Mouse (Mus musculus) MEL (cell line): ENCODE measurements around the gene Zfp609. TPM values are rescaled to one million over a fixed set of nuclear protein-coding genes. Genes with fewer than 3 reads are reported as not detected.

Experiments used
- DNase-seq: peaks from one replicate; pipeline ENCODE4 v3.0.0; 2011; ENCODE audit warnings: low read depth, low spot score
- H3K27ac ChIP-seq: 2 replicates; pipeline ENCODE4 v1.5.1; 2012; ENCODE audit warnings: low read depth, mild to moderate bottlenecking, control low read depth, low read length, moderate library complexity; ENCODE audit not compliant: control insufficient read depth
- H3K27me3 ChIP-seq, 2 experiments: fragments of 150-350 bp in 1 of 2; sonication (generic) in 1 of 2; 2 replicates each; pipeline ENCODE4 v1.6.1; 2012; ENCODE audit warnings: low read length in 2 of 2, mild to moderate bottlenecking in 2 of 2, improper control_type of control experiment in 1 of 2, moderate library complexity in 1 of 2; ENCODE audit not compliant: insufficient read depth in 2 of 2, control insufficient read depth in 1 of 2
- H3K36me3 ChIP-seq, 2 experiments: 2 replicates each; pipeline ENCODE4 v1.6.1; 2012 to 2014; ENCODE audit warnings: low read length in 2 of 2, improper control_type of control experiment in 1 of 2, inconsistent platforms in 1 of 2, mild to moderate bottlenecking in 1 of 2; ENCODE audit not compliant: insufficient read depth in 2 of 2, control insufficient read depth in 1 of 2
- H3K4me1 ChIP-seq, 2 experiments: fragments of 150-350 bp in 1 of 2; sonication (generic) in 1 of 2; 2 replicates each; pipeline ENCODE4 v1.6.1; 2012; ENCODE audit warnings: low read length in 2 of 2, improper control_type of control experiment in 1 of 2, mild to moderate bottlenecking in 1 of 2; ENCODE audit not compliant: insufficient read depth in 2 of 2, control insufficient read depth in 1 of 2
- H3K4me3 ChIP-seq, 2 experiments: fragments of 150-350 bp in 1 of 2; sonication (generic) in 1 of 2; 2 replicates each; pipeline ENCODE4 v1.5.1; 2012; ENCODE audit warnings: low read depth in 2 of 2, low read length in 2 of 2, mild to moderate bottlenecking in 2 of 2, moderate library complexity in 2 of 2, control low read depth in 1 of 2, improper control_type of control experiment in 1 of 2; ENCODE audit not compliant: control insufficient read depth in 1 of 2, insufficient read depth in 1 of 2
- H3K79me2 ChIP-seq: 2 replicates; pipeline ENCODE4 v1.6.1; 2012; ENCODE audit warnings: mild to moderate bottlenecking, low read length, moderate library complexity; ENCODE audit not compliant: control insufficient read depth, poor library complexity, insufficient read depth
- H3K9ac ChIP-seq: 2 replicates; pipeline ENCODE4 v1.6.1; 2012; ENCODE audit warnings: low read depth, mild to moderate bottlenecking, control low read depth, low read length, moderate library complexity; ENCODE audit not compliant: control insufficient read depth, poor library complexity, severe bottlenecking
- H3K9me3 ChIP-seq: fragments of 150-350 bp; sonication (generic); replicated peaks from 2 replicates; pipeline ENCODE4 v1.6.1; 2012; ENCODE audit warnings: mild to moderate bottlenecking, low read length, improper control_type of control experiment, moderate library complexity; ENCODE audit not compliant: insufficient read depth
- BHLHE40 ChIP-seq: IDR thresholded peaks from 2 replicates; pipeline ENCODE4 v1.6.1; 2012; ENCODE audit warnings: low read depth, mild to moderate bottlenecking, inconsistent platforms, low read length, improper control_type of control experiment, borderline replicate concordance
- CHD1 ChIP-seq: IDR thresholded peaks from 2 replicates; pipeline ENCODE4 v1.6.1; 2012; ENCODE audit warnings: low read depth, mild to moderate bottlenecking, inconsistent platforms, low read length, improper control_type of control experiment
- CHD2 ChIP-seq: IDR thresholded peaks from 2 replicates; pipeline ENCODE4 v1.6.1; 2011; ENCODE audit warnings: low read length, improper control_type of control experiment
- CTCF ChIP-seq, 3 experiments: IDR thresholded peaks in 2 of 3; conservative IDR thresholded peaks in 1 of 3; 2 replicates each; pipeline ENCODE4 v1.5.1; 2011 to 2012; ENCODE audit warnings: low read length in 3 of 3, low read depth in 2 of 3, mild to moderate bottlenecking in 2 of 3, improper control_type of control experiment in 1 of 3, inconsistent platforms in 1 of 3, mixed read lengths in 1 of 3, moderate library complexity in 1 of 3; ENCODE audit not compliant: control insufficient read depth in 1 of 3, insufficient read depth in 1 of 3, poor library complexity in 1 of 3, severe bottlenecking in 1 of 3
- E2F4 ChIP-seq: IDR thresholded peaks from 2 replicates; pipeline ENCODE4 v1.6.1; 2011; ENCODE audit warnings: low read depth, low read length, improper control_type of control experiment, borderline replicate concordance
- ELF1 ChIP-seq: IDR thresholded peaks from 2 replicates; pipeline ENCODE4 v1.6.1; 2014; ENCODE audit warnings: low read depth, mild to moderate bottlenecking, inconsistent platforms, low read length, improper control_type of control experiment, moderate library complexity
- EP300 ChIP-seq, 2 experiments: IDR thresholded peaks; 2 replicates each; pipeline ENCODE4 v1.6.1; 2011; ENCODE audit warnings: improper control_type of control experiment in 2 of 2, low read length in 2 of 2, low read depth in 1 of 2, mild to moderate bottlenecking in 1 of 2
- ETS1 ChIP-seq: IDR thresholded peaks from 2 replicates; pipeline ENCODE4 v1.6.1; 2012; ENCODE audit warnings: low read depth, mild to moderate bottlenecking, inconsistent platforms, low read length, improper control_type of control experiment, moderate library complexity
- GATA1 ChIP-seq: IDR thresholded peaks from 2 replicates; pipeline ENCODE4 v1.6.1; 2011; ENCODE audit warnings: low read depth, low read length, improper control_type of control experiment
- HCFC1 ChIP-seq: IDR thresholded peaks from 2 replicates; pipeline ENCODE4 v1.6.1; 2012; ENCODE audit warnings: low read depth, mild to moderate bottlenecking, inconsistent platforms, low read length, improper control_type of control experiment, moderate library complexity
- JUND ChIP-seq: IDR thresholded peaks from 2 replicates; pipeline ENCODE4 v1.6.1; 2011; ENCODE audit warnings: low read depth, mild to moderate bottlenecking, improper control_type of control experiment, low read length
- MAFK ChIP-seq: IDR thresholded peaks from 2 replicates; pipeline ENCODE4 v1.6.1; 2011; ENCODE audit warnings: low read depth, mild to moderate bottlenecking, low read length, improper control_type of control experiment, borderline replicate concordance
- MAZ ChIP-seq: IDR thresholded peaks from 2 replicates; pipeline ENCODE4 v1.6.1; 2012; ENCODE audit warnings: low read depth, mild to moderate bottlenecking, inconsistent platforms, low read length, improper control_type of control experiment
- MXI1 ChIP-seq: IDR thresholded peaks from 2 replicates; pipeline ENCODE4 v1.6.1; 2011; ENCODE audit warnings: mild to moderate bottlenecking, low read depth, low read length, improper control_type of control experiment
- MYB ChIP-seq: IDR thresholded peaks from 2 replicates; pipeline ENCODE4 v1.6.1; 2011; ENCODE audit warnings: mild to moderate bottlenecking, low read depth, low read length, improper control_type of control experiment
- MYC ChIP-seq: IDR thresholded peaks from 2 replicates; pipeline ENCODE4 v1.6.1; 2011; ENCODE audit warnings: low read depth, mild to moderate bottlenecking, low read length, improper control_type of control experiment, moderate library complexity
- NRF1 ChIP-seq: IDR thresholded peaks from 2 replicates; pipeline ENCODE4 v1.6.1; 2014; ENCODE audit warnings: low read depth, mild to moderate bottlenecking, inconsistent platforms, low read length, improper control_type of control experiment, moderate library complexity; ENCODE audit not compliant: poor library complexity, insufficient read depth, severe bottlenecking
- POLR2AphosphoS2 ChIP-seq: IDR thresholded peaks from 2 replicates; pipeline ENCODE4 v1.6.1; 2011; ENCODE audit warnings: low read length, improper control_type of control experiment
- POLR2AphosphoS5 ChIP-seq: IDR thresholded peaks from 2 replicates; pipeline ENCODE4 v1.6.1; 2012; ENCODE audit warnings: low read depth, borderline replicate concordance, mild to moderate bottlenecking, inconsistent platforms, low read length, moderate library complexity, mixed read lengths
- RAD21 ChIP-seq: IDR thresholded peaks from 2 replicates; pipeline ENCODE4 v1.6.1; 2011; ENCODE audit warnings: mild to moderate bottlenecking, low read depth, low read length, improper control_type of control experiment
- RCOR1 ChIP-seq: IDR thresholded peaks from 2 replicates; pipeline ENCODE4 v1.6.1; 2012; ENCODE audit warnings: low read depth, mild to moderate bottlenecking, inconsistent platforms, low read length, improper control_type of control experiment
- SIN3A ChIP-seq: IDR thresholded peaks from 2 replicates; pipeline ENCODE4 v1.6.1; 2012; ENCODE audit warnings: low read length, improper control_type of control experiment, inconsistent platforms
- SMC3 ChIP-seq: IDR thresholded peaks from 2 replicates; pipeline ENCODE4 v1.6.1; 2011; ENCODE audit warnings: low read depth, low read length, improper control_type of control experiment
- TCF12 ChIP-seq: IDR thresholded peaks from 2 replicates; pipeline ENCODE4 v1.6.1; 2014; ENCODE audit warnings: low read depth, mild to moderate bottlenecking, inconsistent platforms, low read length, improper control_type of control experiment, moderate library complexity
- USF1 ChIP-seq: IDR thresholded peaks from 2 replicates; pipeline ENCODE4 v1.6.1; 2014; ENCODE audit warnings: low read depth, mild to moderate bottlenecking, inconsistent platforms, low read length, improper control_type of control experiment, moderate library complexity
- ZC3H11A ChIP-seq: IDR thresholded peaks from 2 replicates; pipeline ENCODE4 v1.6.1; 2012; ENCODE audit warnings: low read depth, mild to moderate bottlenecking, inconsistent platforms, low read length, improper control_type of control experiment
- ZMIZ1 ChIP-seq: IDR thresholded peaks from 2 replicates; pipeline ENCODE4 v1.6.1; 2012; ENCODE audit warnings: low read depth, mild to moderate bottlenecking, inconsistent platforms, low read length, improper control_type of control experiment, moderate library complexity
- ZNF384 ChIP-seq: IDR thresholded peaks from 2 replicates; pipeline ENCODE4 v1.6.1; 2012; ENCODE audit warnings: low read depth, mild to moderate bottlenecking, inconsistent platforms, low read length, improper control_type of control experiment
- polyA plus RNA-seq, 2 experiments: library from polyadenylated mRNA; stranded (reverse) in 1 of 2; unstranded in 1 of 2; fragments of >175 nt in 1 of 2; fragments of >200 nt in 1 of 2; gene quantifications; 2 replicates each; pipeline versions ENCODE4 v1.2.1 to v1.2.4; 2012; ENCODE audit warnings: low replicate concordance in 2 of 2, low read depth in 1 of 2; ENCODE audit not compliant: insufficient read length in 2 of 2, insufficient read depth in 1 of 2, missing spikeins in 1 of 2
- total RNA-seq: library from RNA; depleted of rRNA; stranded (reverse); fragments of 300-350 nt; gene quantifications from 2 replicates; pipeline ENCODE4 v1.2.3, GENCODE M21; 2012

The Zfp609 gene
- total and polyA plus RNA-seq, 3 experiments, result 2.9 to 26.5 TPM; not detected in 1

DNA sequence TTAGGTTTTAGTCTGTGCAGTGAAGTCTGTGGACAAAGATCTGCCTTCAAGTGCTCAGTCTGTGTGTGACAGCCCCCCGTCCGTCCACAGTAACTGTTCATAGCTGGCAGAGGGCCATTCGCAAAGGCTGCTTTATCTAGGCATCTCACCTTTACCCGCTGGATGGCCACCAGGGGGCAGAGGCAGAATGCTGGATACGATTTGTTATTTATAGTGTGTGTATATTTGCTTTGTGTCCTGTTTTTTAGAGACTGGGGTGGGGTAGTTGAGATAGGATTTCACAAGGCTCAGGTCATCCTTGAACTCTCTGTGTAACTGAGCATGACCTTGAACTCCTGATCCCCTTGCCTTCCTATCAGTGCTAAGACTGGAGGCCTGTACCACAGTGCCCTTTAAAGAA, 161.3 kb downstream of the Zfp609 start:
- Histone ChIP-seq H3K79me2 (no peaks in the 10 kb centered on the region), H3K9me3 (no peaks in the 10 kb centered on the region), H3K27me3 (peaks cover 0 to 2% of the 10 kb centered on the region in 2 experiments; a peak in 1 of 4 replicates), H3K27ac (no peak overlapping the region), H3K36me3 (no peaks in the 10 kb centered on the region), H3K4me3 (peak overlapping the region; percentile 30 to 41; a peak in 3 of 4 replicates), H3K9ac (peak overlapping the region; percentile 30; the same call in 1 of the 2 replicates), H3K4me1 (no peaks in the 10 kb centered on the region)
- peak; percentile 82 for TF ChIP-seq GATA1
- TF ChIP-seq MYC, result 0 out of 2 replicates have a peak, but pooled peaks have one; percentile 11
- TF ChIP-seq E2F4, result no peak
- 0 out of 2 replicates have a peak, but pooled peaks have one; percentile 15 for TF ChIP-seq JUND
- TF ChIP-seq CTCF (IDR thresholded peaks at IDR 0.05 in 2 of 3, conservative IDR thresholded peaks at IDR 0.05 in 1 of 3; ENCODE audit: control insufficient read depth in 1 of 3, insufficient read depth in 1 of 3, low read depth in 2 of 3, low read length in 3 of 3, poor library complexity in 1 of 3, severe bottlenecking in 1 of 3), result peak; percentile 77 to 98 (median 87)
- TF ChIP-seq MAZ, result peak; percentile 42; the same call in 1 of the 2 replicates
- 0 out of 2 replicates have a peak, but pooled peaks have one; percentile 16 for TF ChIP-seq RCOR1
- TF ChIP-seq ZNF384, result 0 out of 2 replicates have a peak, but pooled peaks have one; percentile 37
- TF ChIP-seq USF1, result no peak
- TF ChIP-seq POLR2AphosphoS2, result no peak
- TF ChIP-seq RAD21, result peak; percentile 93
- TF ChIP-seq SMC3, result peak; percentile 98
- peak; percentile 72 for TF ChIP-seq SIN3A
- TF ChIP-seq ZC3H11A, result peak; percentile 93
- DNase-seq, result peak; percentile 78

DNA sequence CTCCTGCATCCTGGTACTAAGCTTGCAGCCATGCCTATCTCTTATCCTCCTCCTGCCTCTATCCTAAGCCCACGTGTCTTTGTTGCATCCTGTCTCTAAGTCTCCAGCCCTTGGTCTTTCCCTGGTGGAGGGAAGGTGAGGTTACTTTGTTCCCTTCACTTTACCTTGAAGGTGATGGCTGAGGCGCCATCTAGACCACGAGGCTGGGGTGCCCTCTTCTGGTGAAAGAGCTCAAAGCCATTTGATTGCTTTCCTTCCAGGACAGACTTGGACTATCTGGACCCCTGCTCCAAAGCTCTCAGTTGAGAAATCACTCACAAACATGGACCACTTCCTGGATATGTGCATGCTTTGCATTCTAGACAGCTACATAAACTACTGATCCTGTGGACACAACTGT, 163.2 kb downstream of the Zfp609 start:
- Histone ChIP-seq H3K4me3 (no peak overlapping the region), H3K79me2 (no peaks in the 10 kb centered on the region), H3K9me3 (no peaks in the 10 kb centered on the region), H3K27me3 (no peaks in the 10 kb centered on the region; a peak in 1 of 4 replicates), H3K9ac (no peak overlapping the region), H3K4me1 (no peaks in the 10 kb centered on the region), H3K36me3 (no peaks in the 10 kb centered on the region), H3K27ac (no peak overlapping the region)
- TF ChIP-seq MYC (no peak), SMC3 (peak; percentile 70), MYB (no peak), E2F4 (no peak), POLR2AphosphoS2 (no peak), BHLHE40 (no peak), MXI1 (no peak), NRF1 (no peak), HCFC1 (no peak), CHD2 (no peak), RCOR1 (no peak), RAD21 (peak; percentile 52), EP300 (IDR thresholded peaks at IDR 0.05; ENCODE audit: low read depth in 1 of 2, low read length in 2 of 2) (no peak), CTCF (IDR thresholded peaks at IDR 0.05 in 2 of 3, conservative IDR thresholded peaks at IDR 0.05 in 1 of 3; ENCODE audit: control insufficient read depth in 1 of 3, insufficient read depth in 1 of 3, low read depth in 2 of 3, low read length in 3 of 3, poor library complexity in 1 of 3, severe bottlenecking in 1 of 3) (peak; percentile 41 to 64 (median 63); a peak in 5 of 6 replicates), TCF12 (no peak), ZC3H11A (peak; percentile 50; the same call in 1 of the 2 replicates), ZMIZ1 (no peak), POLR2AphosphoS5 (no peak), SIN3A (no peak), CHD1 (no peak), GATA1 (no peak), MAFK (no peak), JUND (no peak), ETS1 (no peak), ELF1 (no peak)
- peak; percentile 35 for DNase-seq
